Mouse (Mus musculus) mouse embryonic stem cell (cell line): Measurements from ENCODE around the gene Ehd2.

Source experiments
- in situ Hi-C, 2 experiments: fragments of 300-500 bp; cut with MboI; formaldehyde crosslinking; loops; 1 replicate in 1 of 2; 3 replicates in 1 of 2; pipeline ENCODE4 v1.14.3; 2019 to 2020; ENCODE audit warnings: low sequenced_read_pairs in 2 of 2, low pct_unique_long_range_greater_than_20kb in 1 of 2, mixed read lengths in 1 of 2; ENCODE audit not compliant: unreplicated experiment in 1 of 2

The Ehd2 gene

DNA sequence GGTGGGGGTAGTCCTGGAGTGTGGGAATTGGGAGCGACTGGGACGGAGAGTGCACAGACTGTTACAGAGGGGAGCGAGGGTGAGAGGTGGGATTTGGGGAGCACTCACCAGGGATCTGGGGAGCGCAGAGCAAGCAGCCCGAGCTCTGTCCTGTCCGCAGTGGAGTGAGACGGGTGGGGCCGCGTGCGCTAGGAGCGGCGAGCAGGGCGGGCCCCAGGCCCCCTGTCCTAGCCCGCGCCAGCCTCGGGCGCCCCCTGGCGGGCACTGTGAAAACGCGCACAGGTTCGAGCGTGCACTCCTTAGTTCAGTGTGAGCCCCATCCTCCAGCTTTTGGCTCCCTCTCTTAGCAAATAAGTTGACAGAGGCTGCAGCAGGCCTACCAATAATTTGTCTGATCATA, at the start of gene Ehd2:
Gene Ehd2, minus strand, starts transcription at position 256 of the 400 bp plus-strand sequence.
- in situ Hi-C loops: no loop called here

GRCm38 (mm10) chr7:16015384-16015783, 48.0 kb upstream of the Ehd2 start:
- in situ Hi-C loops: no loop called here

DNA sequence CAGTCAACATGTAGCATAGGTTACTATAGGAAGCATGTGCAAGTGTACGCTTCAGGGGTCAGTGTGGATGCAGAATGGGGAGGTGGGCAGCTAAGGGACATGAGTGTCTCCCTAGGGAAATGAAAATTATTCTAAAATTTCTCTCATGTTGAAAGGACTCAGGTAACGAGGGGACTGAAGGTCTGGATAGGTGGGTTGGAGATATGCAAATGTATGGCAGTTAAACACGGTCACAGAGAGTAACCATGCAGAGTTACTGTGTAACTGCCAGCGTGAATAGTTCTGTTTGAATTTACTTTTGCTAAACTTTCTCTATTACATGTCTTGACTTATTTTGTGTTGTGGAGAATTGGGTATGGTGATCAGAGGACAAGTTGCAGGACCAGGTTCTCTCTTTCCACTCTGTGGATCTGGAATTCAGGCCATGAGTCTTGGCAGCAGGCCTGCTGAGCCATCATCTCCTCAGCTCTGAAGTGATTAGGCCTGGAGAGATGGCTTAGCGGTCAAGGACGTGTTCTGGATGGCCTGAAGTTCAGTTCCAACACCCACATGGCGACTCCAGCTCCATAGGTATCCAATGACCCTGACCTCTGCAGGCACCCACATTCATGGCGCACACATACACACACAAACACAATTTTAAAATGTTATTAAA, 47.3 kb upstream of the Ehd2 start:
- in situ Hi-C loops: no loop called here

DNA sequence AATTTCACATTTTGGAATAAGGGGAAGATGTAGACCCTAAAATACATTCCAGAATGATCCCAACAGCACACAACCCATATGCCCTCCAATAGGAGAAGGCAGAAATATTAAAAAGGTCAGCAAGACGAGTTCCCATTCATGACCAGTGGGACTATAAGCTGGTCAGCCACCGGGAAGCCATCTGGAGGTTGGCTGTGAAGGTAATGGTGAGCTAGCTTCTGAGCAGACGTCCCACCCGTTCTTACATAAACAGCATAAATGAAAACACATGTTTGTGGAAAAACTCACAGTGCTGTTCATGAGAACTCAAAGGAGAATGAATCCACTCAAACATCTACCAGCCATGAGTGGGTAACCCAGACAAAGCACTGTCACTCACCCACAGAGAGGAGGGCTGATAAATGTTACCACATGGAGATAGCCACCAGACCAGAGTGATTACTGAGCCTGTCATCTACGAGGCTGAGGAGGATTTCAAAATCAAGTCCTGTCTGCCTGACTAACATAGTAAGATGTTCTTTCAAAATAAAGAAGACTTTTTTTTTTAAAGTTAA, 46.4 kb upstream of the Ehd2 start:
- in situ Hi-C loops: no loop called here

DNA sequence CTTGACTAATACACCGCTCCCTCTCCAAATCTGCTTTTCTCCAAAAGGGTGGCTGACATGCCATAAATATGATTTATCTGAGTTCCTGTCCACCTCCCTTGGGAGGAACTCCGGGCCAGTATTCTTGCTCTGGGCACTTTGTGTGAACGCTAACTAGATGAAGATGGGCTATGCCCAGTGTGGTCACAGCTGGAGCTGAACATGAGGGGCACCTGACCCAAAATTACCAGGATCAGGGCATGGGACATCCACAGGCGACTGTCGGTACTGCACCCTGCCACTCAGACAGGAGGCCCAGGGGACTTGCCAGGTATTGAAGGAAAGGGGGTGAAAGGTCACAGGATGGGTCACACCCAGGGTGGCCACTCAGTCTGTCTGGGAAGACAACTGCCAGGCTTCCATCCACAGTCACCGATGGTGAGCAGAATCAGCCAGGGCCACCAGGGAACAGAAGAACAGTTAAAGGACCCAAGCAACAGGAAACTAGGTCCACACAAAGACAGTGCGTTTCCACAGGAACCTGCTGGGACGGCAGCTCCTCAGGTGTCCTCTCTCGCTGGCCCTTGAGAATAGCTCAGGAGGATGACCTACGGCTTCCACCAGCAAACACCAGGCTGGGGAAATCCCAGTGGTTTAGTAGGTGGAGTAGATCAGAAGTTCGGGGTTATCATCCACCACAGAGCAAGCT, 45.4 kb upstream of the Ehd2 start:
- in situ Hi-C loops: no loop called here

DNA sequence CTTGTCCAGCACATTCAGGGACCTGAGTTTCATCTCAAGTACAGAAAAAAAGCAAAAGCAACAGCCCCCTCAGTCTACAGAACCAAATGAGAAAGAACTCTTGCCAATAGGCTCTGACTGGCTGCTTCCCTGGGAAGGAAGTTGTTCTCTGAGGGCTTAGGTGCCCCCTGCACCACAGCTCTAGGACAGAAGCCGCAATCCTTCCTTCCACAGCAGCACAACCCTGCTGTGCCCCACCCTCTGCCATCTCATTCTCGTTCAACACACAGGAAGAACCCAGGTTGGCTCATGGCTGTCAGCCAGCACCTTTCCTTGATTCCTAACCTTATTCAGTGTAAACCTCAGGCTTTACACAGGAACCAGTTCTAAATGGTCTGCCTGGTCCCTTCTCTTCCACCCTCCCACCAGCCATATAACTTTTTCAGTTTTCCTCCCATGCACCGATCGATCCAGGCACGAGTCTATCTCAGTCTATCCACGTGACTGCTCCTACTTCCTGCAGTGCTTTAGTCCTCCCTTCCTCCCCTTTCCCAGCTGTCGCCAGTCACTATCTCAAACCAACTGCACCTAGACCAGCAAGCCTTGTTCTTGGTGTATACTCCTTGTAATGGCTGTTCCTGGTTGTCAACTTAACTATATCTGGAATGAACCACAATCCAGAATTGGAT, 44.2 kb upstream of the Ehd2 start:
- in situ Hi-C loops: no loop called here

DNA sequence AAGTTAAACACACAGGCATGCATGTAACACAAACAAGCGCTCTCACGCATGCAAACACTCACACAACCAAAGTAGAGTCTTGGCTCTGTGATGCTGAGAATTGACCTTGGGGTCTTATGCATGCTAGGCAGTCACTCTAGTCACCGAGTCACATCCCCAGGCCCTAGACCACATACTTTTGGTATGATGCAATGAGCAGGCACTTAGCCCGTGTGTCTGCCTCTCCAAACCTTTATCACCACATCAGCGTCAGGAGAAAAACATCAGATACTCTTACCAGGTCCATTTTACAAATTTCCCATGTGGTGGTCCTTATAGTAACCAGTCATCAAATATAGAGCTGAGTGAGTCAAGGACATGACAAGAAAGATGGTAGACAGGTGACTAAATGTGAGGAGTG, 43.3 kb upstream of the Ehd2 start:
- in situ Hi-C loops: no loop called here

DNA sequence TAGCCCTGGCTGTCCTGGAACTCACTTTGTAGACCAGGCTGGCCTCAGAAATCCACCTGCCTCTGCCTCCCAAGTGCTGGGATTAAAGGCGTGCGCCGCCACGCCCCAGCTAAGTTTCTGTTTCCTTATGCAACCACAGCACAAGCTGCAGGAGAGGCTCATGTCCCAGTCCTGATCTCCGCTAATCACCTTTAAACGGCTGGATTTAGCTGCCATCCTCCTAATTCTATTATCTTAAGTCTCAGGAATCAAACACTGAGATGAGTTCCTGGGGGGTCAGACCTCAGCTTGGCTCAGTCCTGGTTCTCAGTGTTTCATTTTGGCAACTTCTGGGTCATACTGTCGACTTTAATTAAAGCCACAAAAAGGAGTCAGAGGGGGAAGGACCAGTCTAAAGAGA, 42.3 kb upstream of the Ehd2 start:
- in situ Hi-C loops: no loop called here

- in situ Hi-C loops: no loop called here
Observed at GRCm38 (mm10) chr7:16005020-16005419, 37.7 kb upstream of the Ehd2 start.

DNA sequence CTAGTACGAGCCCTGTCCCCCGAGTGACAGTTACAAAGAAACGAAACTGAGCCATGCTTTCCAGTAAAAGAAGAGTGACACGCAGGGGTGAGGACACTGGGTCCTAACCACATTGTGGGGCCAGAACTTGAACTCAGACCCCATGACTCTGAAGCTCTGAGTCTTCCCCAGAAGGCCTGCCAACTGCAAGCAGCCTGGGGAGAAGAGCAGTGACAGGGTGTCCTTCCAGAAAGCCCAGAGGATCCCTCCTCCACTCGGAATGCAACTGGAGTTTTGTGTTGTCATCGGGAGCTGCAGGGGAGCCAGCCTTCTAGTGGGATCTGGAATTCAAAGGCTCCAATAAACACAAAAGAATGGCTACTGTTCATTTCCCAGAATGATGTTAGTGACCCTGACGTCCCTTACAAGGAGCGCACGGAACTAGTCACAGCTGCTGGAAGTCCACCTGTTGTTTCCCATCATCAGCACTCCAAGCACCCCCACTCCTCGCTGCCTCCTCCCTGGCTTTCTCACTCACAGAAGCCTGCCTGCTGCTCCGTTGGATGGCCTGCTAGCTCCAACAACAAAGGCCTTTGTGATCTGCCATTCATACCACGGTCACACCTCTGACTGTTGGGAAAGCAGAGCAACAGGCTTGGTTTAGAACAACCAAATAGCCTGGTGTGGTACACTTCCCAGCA, 37.0 kb upstream of the Ehd2 start:
- in situ Hi-C loops: no loop called here

- in situ Hi-C loops: no loop called here
Observed at GRCm38 (mm10) chr7:16003032-16003431, 35.7 kb upstream of the Ehd2 start.

DNA sequence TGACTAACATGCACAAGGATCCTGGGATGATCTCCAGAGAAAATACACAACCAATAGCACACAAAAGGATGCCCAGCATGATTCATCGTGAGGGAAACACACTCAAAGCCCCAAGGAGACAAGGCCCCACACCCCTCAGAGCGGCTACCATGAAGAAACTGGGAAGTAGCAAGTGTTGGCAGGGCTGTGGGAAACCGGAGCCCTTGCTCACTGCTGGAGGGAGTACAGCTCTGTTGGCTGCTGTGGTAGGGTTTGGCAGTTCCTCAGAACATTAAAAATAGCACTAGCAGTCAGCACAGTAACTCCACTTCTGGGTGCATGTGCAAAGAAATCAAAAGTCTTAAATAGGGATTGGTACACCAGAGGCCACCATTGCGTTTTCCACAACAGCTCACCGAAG, 34.8 kb upstream of the Ehd2 start:
- in situ Hi-C loops: no loop called here

DNA sequence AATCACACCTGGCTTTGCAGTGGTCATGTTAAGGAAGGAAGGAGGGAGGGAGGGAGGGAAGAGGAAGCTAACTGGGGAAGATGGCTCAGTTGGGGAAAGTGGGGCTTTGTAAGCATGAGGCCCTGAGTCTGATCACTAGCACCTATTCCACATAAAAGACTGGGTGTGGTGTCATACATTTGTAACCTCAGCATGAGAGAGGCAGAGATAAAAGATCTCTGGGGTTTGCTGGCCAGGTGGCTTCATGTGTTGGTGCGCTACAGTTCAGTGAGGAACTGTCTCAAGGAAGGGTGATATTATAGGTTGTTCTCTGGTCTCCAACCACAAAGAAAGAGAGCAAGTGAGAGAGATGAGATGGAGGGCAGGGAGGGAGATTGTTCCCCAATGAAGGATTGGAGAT, 34.3 kb upstream of the Ehd2 start:
- in situ Hi-C loops: no loop called here

- in situ Hi-C loops: no loop called here
Observed at GRCm38 (mm10) chr7:15993789-15994188, 26.4 kb upstream of the Ehd2 start.

DNA sequence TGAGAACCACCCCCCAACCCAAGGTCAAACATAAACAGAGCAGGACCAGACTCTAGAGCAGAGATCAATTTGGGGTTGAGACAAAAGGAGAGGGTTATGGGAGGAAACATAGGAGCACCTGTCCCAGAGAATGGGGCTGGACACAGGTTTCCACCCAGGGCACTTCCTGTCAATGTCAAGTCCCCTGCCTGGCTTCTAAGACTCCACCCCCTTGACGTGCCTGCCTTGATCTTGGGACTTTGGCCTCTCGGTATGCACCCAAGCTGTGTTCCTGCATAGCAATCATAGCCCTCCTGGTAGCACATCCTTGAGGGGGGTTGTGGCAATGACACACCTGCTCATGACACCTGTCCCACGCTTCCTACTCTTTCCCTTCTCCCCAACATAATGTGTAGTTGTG, 25.8 kb upstream of the Ehd2 start:
- in situ Hi-C loops: no loop called here

DNA sequence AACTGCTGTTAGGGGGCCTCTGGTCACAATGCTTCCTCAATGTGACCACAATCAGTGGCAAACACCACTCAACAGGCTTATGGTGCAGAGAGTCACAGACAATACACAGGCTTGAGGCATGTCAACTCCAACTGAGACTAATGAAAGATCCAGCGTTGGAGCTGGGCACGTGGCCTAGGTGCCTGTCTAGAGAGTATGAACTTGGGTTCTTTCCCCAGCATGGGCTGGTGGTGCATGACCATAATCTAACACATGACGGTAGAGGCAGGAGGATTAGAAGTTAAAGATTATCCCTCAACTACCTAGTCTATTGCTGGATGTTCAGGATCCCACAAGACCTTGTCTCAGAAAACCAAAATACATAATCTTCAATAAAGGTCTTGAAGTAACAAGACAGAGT, 24.4 kb upstream of the Ehd2 start:
- in situ Hi-C loops: no loop called here

GRCm38 (mm10) chr7:15987661-15988356, 20.4 kb upstream of the Ehd2 start:
- in situ Hi-C loops: no loop called here

DNA sequence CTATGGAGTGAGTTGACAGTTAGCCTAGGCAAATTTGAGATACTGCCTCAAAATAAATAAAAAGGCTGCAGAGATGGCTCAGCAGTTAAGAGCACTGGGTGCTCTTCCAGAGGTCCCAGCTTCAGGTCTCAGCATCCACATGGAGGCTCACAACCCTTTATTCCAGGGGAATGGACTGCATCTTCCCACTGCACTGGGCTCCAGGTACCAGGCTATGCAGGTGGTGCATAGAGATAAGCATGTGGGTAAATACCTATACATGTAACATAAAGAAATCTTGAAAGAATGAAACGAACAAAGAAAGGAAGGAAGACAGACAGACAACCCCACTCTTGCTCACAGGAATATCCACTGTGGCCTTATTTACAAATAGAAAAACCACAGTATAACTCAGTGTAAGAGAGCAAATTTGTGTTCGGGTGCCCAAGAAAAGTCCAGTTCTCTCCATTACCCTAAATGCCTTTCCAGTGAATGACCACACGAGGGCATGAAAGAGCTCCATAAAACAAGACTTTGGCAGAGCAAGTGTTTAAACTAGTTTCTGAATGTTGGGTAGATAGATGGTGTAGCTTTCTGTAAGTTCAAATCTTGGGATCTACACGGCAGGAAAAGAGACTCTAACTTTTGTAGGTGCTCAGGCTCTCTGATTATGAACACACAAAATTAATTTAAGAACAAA, 15.5 kb upstream of the Ehd2 start:
- in situ Hi-C loops: loop anchor here in 1 of 2 experiments (5.0 kb wide), 1 partner anchor 64 kb away; the partner anchor contains the start of gene Bicra
